Mouse (Mus musculus): Measurements from ENCODE around the gene Hnf1a. TPM values are rescaled to one million over a fixed set of nuclear protein-coding genes. Genes with fewer than 3 reads are reported as not detected.

Hnf1a gene
- polyA plus RNA-seq, 1 experiment, result 0.04 TPM

DNA sequence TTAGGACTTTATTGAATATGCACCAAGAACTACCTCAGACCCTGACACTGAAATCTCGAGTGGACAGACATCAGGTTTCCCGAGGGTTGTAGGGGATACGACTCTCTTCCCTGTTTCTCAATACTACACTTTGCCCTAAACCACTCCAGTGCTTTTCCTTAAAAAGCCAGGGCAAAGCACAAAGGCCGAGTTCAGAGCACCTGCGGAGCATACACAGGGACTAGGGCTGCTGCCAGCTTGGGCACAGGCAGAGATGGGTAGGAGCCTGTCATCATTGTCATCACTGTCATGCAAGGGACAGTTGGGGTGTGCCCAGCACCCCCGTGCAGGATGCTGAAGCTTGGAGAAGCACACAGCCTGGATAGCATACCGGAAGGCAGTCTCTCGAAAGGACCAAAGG is 37.7 kb downstream of the Hnf1a start:
- TF ChIP-seq MYOG (IDR thresholded peaks at IDR 0.05; ENCODE audit: control insufficient read depth, extremely low read depth, insufficient read length) (no peak), CTCF (IDR thresholded peaks at IDR 0.05; ENCODE audit: control insufficient read depth, insufficient read depth, insufficient read length) (no peak), FOSL1 (IDR thresholded peaks at IDR 0.05; ENCODE audit: insufficient read depth, low read length, poor library complexity, severe bottlenecking) (no peak), USF1 (IDR thresholded peaks at IDR 0.05; ENCODE audit: low read depth) (no peak), MAX (IDR thresholded peaks at IDR 0.05) (no peak), MYOD1 (IDR thresholded peaks at IDR 0.05; ENCODE audit: control insufficient read depth, insufficient read length, low read depth) (no peak), CEBPB (IDR thresholded peaks at IDR 0.05; ENCODE audit: low read depth) (no peak)
- Histone ChIP-seq H3K4me3 (ENCODE audit: insufficient read depth, poor library complexity, severe bottlenecking) (no peak overlapping the region), H3K36me3 (ENCODE audit: control insufficient read depth, insufficient read depth) (no peaks in the 10 kb centered on the region), H3K79me3 (ENCODE audit: low read depth) (no peaks in the 10 kb centered on the region), H3K27me3 (ENCODE audit: control insufficient read depth, insufficient read depth, insufficient read length) (no peaks in the 10 kb centered on the region), H3ac (ENCODE audit: control insufficient read depth, insufficient read length, low read depth) (no peak overlapping the region), H3K79me2 (ENCODE audit: control insufficient read depth, insufficient read depth) (no peaks in the 10 kb centered on the region)

DNA sequence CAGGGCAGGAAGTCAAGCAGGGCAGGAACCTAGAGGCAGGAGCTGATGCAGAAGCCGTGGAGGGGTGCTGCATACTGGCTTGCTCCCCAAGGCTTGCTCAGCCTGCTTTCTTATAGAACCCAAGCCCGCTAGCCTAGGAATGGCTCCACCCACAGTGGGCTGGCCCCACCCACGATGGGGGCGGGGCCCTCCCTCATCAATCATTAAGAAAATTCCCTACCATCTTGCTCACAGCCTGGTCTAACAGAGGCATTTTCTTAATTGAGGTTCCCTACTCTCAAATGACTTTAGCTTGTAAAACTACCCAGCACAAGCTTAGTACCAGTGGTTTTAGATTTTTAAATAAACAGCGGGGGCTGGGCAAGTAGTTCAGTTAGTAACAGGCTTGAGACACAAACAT is 39.3 kb downstream of the Hnf1a start:
- H3ac ChIP-seq (ENCODE audit: control insufficient read depth, insufficient read length, low read depth), result no peak overlapping the region
- H3K79me2 ChIP-seq (ENCODE audit: control insufficient read depth, insufficient read depth), result no peaks in the 10 kb centered on the region
- H3K36me3 ChIP-seq (ENCODE audit: control insufficient read depth, insufficient read depth), result no peaks in the 10 kb centered on the region
- no peaks in the 10 kb centered on the region for H3K27me3 ChIP-seq (ENCODE audit: control insufficient read depth, insufficient read depth, insufficient read length)
- TF ChIP-seq MYOG (IDR thresholded peaks at IDR 0.05; ENCODE audit: control insufficient read depth, extremely low read depth, insufficient read length), result no peak
- no peak for TF ChIP-seq MYOD1 (IDR thresholded peaks at IDR 0.05; ENCODE audit: control insufficient read depth, insufficient read length, low read depth)
- no peak for TF ChIP-seq USF1 (IDR thresholded peaks at IDR 0.05; ENCODE audit: low read depth)
- no peak for TF ChIP-seq CTCF (IDR thresholded peaks at IDR 0.05; ENCODE audit: control insufficient read depth, insufficient read depth, insufficient read length)
- TF ChIP-seq FOSL1 (IDR thresholded peaks at IDR 0.05; ENCODE audit: insufficient read depth, low read length, poor library complexity, severe bottlenecking), result no peak
- TF ChIP-seq CEBPB (IDR thresholded peaks at IDR 0.05; ENCODE audit: low read depth), result no peak
- TF ChIP-seq MAX (IDR thresholded peaks at IDR 0.05), result no peak
- no peaks in the 10 kb centered on the region for H3K79me3 ChIP-seq (ENCODE audit: low read depth)
- no peak overlapping the region for H3K4me3 ChIP-seq (ENCODE audit: insufficient read depth, poor library complexity, severe bottlenecking)

DNA sequence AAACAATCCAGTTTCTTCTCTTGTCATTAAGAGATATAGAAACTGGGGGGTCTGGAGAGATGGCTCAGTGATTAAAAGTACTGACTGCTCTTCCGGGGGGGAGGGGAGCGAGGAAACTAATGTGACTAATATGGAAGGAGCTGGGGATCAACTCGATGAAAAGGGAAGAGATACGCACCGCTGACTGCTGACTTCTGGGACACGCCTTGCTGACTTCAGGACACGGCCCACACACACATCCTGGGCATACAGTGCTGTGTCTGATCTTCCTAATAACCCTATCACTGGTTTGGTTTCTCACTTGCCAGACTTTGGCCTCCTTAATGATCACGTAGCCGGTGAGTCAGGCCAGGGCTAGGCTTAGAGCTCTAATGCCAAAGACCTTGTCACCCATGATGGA is 44.1 kb downstream of the Hnf1a start:
- Histone ChIP-seq H3K79me2 (ENCODE audit: control insufficient read depth, insufficient read depth) (no peaks in the 10 kb centered on the region), H3K4me3 (ENCODE audit: insufficient read depth, poor library complexity, severe bottlenecking) (no peak overlapping the region), H3K79me3 (ENCODE audit: low read depth) (no peaks in the 10 kb centered on the region), H3K36me3 (ENCODE audit: control insufficient read depth, insufficient read depth) (no peaks in the 10 kb centered on the region), H3ac (ENCODE audit: control insufficient read depth, insufficient read length, low read depth) (no peak overlapping the region), H3K27me3 (ENCODE audit: control insufficient read depth, insufficient read depth, insufficient read length) (no peaks in the 10 kb centered on the region)
- TF ChIP-seq USF1 (IDR thresholded peaks at IDR 0.05; ENCODE audit: low read depth) (no peak), CEBPB (IDR thresholded peaks at IDR 0.05; ENCODE audit: low read depth) (no peak), CTCF (IDR thresholded peaks at IDR 0.05; ENCODE audit: control insufficient read depth, insufficient read depth, insufficient read length) (no peak), MYOD1 (IDR thresholded peaks at IDR 0.05; ENCODE audit: control insufficient read depth, insufficient read length, low read depth) (no peak), MAX (IDR thresholded peaks at IDR 0.05) (no peak), FOSL1 (IDR thresholded peaks at IDR 0.05; ENCODE audit: insufficient read depth, low read length, poor library complexity, severe bottlenecking) (no peak), MYOG (IDR thresholded peaks at IDR 0.05; ENCODE audit: control insufficient read depth, extremely low read depth, insufficient read length) (no peak)

DNA sequence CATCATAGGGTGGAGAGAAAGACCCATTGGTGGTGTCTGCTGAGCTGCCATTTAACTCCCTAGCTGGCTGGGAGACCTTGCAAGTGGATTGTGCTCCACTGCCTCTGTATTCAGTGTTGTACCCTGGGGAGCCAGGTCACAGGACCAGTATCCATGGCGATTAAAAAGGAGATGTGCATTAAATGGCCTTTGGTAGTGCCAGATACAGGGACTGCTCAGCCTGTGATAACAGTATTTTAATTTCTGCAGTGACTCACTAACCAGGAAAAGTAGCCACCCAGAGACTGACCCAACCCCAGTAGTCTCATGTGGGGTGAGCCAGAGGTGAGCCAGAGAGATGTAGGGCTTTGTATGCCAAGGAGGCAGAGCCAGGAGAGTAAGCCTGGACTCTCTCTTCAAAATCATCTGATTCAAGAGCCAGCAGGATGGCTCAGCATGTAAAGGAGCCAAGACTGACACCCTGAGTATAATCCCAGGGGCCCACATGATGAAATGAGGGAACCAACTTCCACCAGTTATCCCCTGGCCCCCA is 44.7 kb downstream of the Hnf1a start:
- no peaks in the 10 kb centered on the region for H3K79me2 ChIP-seq (ENCODE audit: control insufficient read depth, insufficient read depth)
- no peaks in the 10 kb centered on the region for H3K36me3 ChIP-seq (ENCODE audit: control insufficient read depth, insufficient read depth)
- no peak overlapping the region for H3ac ChIP-seq (ENCODE audit: control insufficient read depth, insufficient read length, low read depth)
- TF ChIP-seq MYOD1 (IDR thresholded peaks at IDR 0.05; ENCODE audit: control insufficient read depth, insufficient read length, low read depth) (no peak), MAX (IDR thresholded peaks at IDR 0.05) (no peak), FOSL1 (IDR thresholded peaks at IDR 0.05; ENCODE audit: insufficient read depth, low read length, poor library complexity, severe bottlenecking) (no peak), MYOG (IDR thresholded peaks at IDR 0.05; ENCODE audit: control insufficient read depth, extremely low read depth, insufficient read length) (no peak)
- no peaks in the 10 kb centered on the region for H3K27me3 ChIP-seq (ENCODE audit: control insufficient read depth, insufficient read depth, insufficient read length)
- no peaks in the 10 kb centered on the region for H3K79me3 ChIP-seq (ENCODE audit: low read depth)
- H3K4me3 ChIP-seq (ENCODE audit: insufficient read depth, poor library complexity, severe bottlenecking), result no peak overlapping the region

DNA sequence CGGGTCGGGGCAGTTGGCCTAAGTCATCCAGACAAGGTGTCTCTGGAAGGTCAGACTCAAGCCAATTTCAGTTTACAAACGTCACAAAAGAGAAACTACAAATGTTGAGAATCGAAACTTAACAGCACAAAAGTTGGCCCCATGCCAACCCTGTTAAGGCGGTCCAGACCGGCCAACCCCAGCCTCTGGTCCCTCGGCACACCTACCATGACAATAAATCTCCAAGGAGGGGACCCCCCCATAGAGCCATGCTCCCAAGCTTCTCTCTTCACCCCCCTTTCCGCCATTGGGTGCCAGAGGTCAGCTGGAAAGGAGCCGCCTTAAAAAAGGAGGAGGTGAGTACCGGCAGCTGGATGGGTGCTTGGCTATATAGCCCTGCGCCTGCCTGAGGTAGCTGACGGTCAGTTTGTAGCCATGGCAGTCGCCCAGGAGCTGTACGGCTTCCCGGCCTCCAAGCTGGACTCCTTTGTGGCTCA is 47.9 kb downstream of the Hnf1a start, which contains the start of gene Oasl1:
Oasl1 (plus strand) TSS at position 243 of the 476 bp plus-strand sequence.
- Histone ChIP-seq H3K27me3 (ENCODE audit: control insufficient read depth, insufficient read depth, insufficient read length) (no peaks in the 10 kb centered on the region), H3ac (ENCODE audit: control insufficient read depth, insufficient read length, low read depth) (no peak within 1 kb of the TSS), H3K36me3 (ENCODE audit: control insufficient read depth, insufficient read depth) (no peaks in the 10 kb centered on the region), H3K79me2 (ENCODE audit: control insufficient read depth, insufficient read depth) (no peaks in the 10 kb centered on the region), H3K79me3 (ENCODE audit: low read depth) (no peaks in the 10 kb centered on the region), H3K4me3 (ENCODE audit: insufficient read depth, poor library complexity, severe bottlenecking) (no peak within 1 kb of the TSS)
- TF ChIP-seq MYOG (IDR thresholded peaks at IDR 0.05; ENCODE audit: control insufficient read depth, extremely low read depth, insufficient read length) (no peak), USF1 (IDR thresholded peaks at IDR 0.05; ENCODE audit: low read depth) (no peak), CEBPB (IDR thresholded peaks at IDR 0.05; ENCODE audit: low read depth) (no peak), FOSL1 (IDR thresholded peaks at IDR 0.05; ENCODE audit: insufficient read depth, low read length, poor library complexity, severe bottlenecking) (no peak), MYOD1 (IDR thresholded peaks at IDR 0.05; ENCODE audit: control insufficient read depth, insufficient read length, low read depth) (no peak), CTCF (IDR thresholded peaks at IDR 0.05; ENCODE audit: control insufficient read depth, insufficient read depth, insufficient read length) (no peak), MAX (IDR thresholded peaks at IDR 0.05) (no peak)

DNA sequence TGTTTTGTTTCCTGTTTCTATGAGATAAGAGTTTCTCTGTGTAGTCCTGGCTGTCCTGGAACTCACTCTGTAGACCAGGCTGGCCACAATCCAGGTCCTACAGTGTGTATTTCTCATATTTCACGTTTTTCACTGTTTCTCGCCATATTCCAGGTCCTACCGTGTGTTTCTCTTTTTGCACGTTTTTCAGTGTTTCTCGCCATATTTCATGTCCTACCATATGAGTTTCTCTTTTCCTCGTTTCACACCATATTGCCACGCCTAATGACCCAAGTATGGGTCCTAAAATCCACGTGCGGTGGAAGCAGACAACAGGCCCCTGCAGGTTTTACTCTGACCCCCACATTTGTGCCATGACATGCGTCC is 48.5 kb downstream of the Hnf1a start:
- Histone ChIP-seq H3K79me3 (ENCODE audit: low read depth) (no peaks in the 10 kb centered on the region), H3K27me3 (ENCODE audit: control insufficient read depth, insufficient read depth, insufficient read length) (no peaks in the 10 kb centered on the region)

More for the DNA sequence above, 48.5 kb downstream of the Hnf1a start:
- Histone ChIP-seq H3K36me3 (ENCODE audit: control insufficient read depth, insufficient read depth) (no peaks in the 10 kb centered on the region), H3ac (ENCODE audit: control insufficient read depth, insufficient read length, low read depth) (no peak overlapping the region), H3K79me2 (ENCODE audit: control insufficient read depth, insufficient read depth) (no peaks in the 10 kb centered on the region), H3K4me3 (ENCODE audit: insufficient read depth, poor library complexity, severe bottlenecking) (no peak overlapping the region)
- no peak for TF ChIP-seq CTCF (IDR thresholded peaks at IDR 0.05; ENCODE audit: control insufficient read depth, insufficient read depth, insufficient read length)
- TF ChIP-seq MAX (IDR thresholded peaks at IDR 0.05), result no peak
- no peak for TF ChIP-seq FOSL1 (IDR thresholded peaks at IDR 0.05; ENCODE audit: insufficient read depth, low read length, poor library complexity, severe bottlenecking)
- TF ChIP-seq CEBPB (IDR thresholded peaks at IDR 0.05; ENCODE audit: low read depth), result no peak
- TF ChIP-seq MYOD1 (IDR thresholded peaks at IDR 0.05; ENCODE audit: control insufficient read depth, insufficient read length, low read depth), result no peak
- TF ChIP-seq USF1 (IDR thresholded peaks at IDR 0.05; ENCODE audit: low read depth), result no peak
- no peak for TF ChIP-seq MYOG (IDR thresholded peaks at IDR 0.05; ENCODE audit: control insufficient read depth, extremely low read depth, insufficient read length)

All from C2C12 (cell line).